Mouse (Mus musculus): ENCODE results near the gene Sh3rf3. TPM values are rescaled to one million over a fixed set of nuclear protein-coding genes. Genes with fewer than 3 reads are reported as not detected.

Gene Sh3rf3
- polyA plus RNA-seq, 1 experiment from 2014 or later, result not detected

DNA sequence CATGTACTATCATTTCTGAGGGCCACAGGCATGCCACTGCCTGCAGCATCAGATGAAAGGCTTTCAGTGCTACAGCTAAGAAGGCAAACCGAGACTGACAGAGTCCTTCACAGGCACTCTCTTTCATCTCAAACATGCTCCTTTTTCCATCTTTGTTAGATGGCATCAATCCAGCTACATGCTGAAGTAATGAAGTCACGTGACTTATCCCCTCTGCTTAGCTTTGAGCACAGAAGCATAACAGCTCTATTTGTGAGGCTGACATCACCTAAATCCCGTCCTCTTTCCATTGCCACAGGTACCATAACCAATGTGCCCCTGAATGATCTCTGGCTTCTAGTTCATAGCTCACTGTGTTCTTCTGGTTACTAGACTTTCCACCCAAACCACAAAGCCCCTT is 357.9 kb downstream of the Sh3rf3 start:
- Histone ChIP-seq H3K4me3 (no peak overlapping the region), H3K4me1 (peaks cover 10% of the 10 kb centered on the region), H3K27me3 (replicated peaks) (no peaks in the 10 kb centered on the region), H3K9me3 (replicated peaks) (no peaks in the 10 kb centered on the region), H3K9ac (no peak overlapping the region), H3K27ac (no peak overlapping the region), H3K4me2 (no peak overlapping the region), H3K36me3 (0 out of 2 replicates have a peak, but pooled peaks cover 3% of the 10 kb centered on the region)
- WGBS (ENCODE audit: insufficient replicate concordance), result 54% methylated on average over 3 of the region's 3 CpGs
- no peak for ATAC-seq

DNA sequence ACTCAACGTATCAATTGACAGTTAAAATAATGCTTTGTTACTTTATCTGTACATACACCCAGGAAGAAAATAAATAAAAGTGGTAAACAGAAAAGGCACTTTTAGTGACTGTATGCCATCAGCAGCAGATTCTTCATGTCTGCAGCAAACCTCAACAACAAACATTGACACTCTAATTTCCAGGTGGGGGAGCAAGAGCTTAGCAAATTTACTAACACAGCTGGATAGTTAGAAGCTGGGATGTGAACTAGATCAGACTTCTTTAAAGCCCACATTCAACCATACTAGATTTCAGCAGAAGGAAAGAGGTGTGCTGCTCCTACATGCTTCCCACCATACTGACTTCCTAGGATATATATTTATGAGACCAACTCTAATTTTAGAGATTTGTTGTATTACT is 359.4 kb downstream of the Sh3rf3 start:
- H3K36me3 ChIP-seq, result no peaks in the 10 kb centered on the region
- H3K9me3 ChIP-seq (replicated peaks), result no peaks in the 10 kb centered on the region
- no peak for ATAC-seq
- no peak overlapping the region for H3K4me3 ChIP-seq
- H3K27me3 ChIP-seq (replicated peaks), result no peaks in the 10 kb centered on the region
- WGBS (ENCODE audit: insufficient replicate concordance), result 68% methylated on average over 1 of the region's 1 CpGs
- H3K9ac ChIP-seq, result no peak overlapping the region
- peaks cover 5% of the 10 kb centered on the region; the same call in 1 of the 2 replicates for H3K4me1 ChIP-seq
- H3K27ac ChIP-seq, result no peak overlapping the region
- H3K4me2 ChIP-seq, result no peak overlapping the region

DNA sequence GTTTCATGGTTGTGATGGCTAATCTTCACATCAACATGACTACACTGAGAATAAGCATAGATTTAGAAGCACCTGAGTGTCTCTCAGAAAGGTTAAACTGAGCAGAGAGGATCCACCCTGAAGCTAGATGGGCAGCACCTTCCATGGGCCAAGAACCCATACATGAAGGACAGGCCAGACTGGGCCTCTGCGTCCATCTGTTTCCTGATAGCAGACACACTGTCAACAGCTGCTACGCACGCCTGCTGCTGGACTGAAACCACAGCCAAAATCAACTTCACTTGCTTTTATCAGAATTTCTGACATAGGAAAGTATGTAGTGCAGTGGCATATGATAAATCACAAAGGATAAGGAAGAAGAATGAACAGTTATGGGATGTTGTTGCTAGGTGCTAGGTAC is 366.5 kb downstream of the Sh3rf3 start:
- H3K4me2 ChIP-seq, result no peak overlapping the region
- H3K9ac ChIP-seq, result no peak overlapping the region
- no peak overlapping the region for H3K27ac ChIP-seq
- H3K4me1 ChIP-seq, result no peaks in the 10 kb centered on the region
- no peak overlapping the region for H3K4me3 ChIP-seq
- WGBS (ENCODE audit: insufficient replicate concordance), result 42% methylated on average over 3 of the region's 3 CpGs
- H3K27me3 ChIP-seq (replicated peaks), result no peaks in the 10 kb centered on the region
- ATAC-seq, result no peak
- no peaks in the 10 kb centered on the region for H3K9me3 ChIP-seq (replicated peaks)
- no peaks in the 10 kb centered on the region for H3K36me3 ChIP-seq

DNA sequence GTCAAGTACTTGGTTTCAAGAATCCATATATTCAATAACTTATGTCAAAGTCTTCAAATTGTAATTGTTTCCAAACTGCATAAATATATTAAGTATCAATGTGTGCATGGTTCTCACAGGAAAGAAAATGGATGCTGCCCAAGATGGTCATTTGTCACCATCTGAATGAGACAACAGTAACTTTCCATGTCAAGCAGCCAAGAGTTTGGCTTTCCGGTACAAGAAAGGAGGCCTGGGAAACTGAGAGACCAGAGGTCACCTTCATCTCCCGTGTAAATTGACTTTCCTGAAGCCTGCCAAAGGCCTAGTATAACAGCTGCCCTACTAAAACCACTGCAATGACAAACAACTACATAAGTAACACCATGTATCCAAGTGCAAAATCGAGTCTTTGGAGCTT is 369.1 kb downstream of the Sh3rf3 start:
- Histone ChIP-seq H3K9me3 (replicated peaks) (no peaks in the 10 kb centered on the region), H3K9ac (no peak overlapping the region), H3K27ac (no peak overlapping the region), H3K4me1 (no peaks in the 10 kb centered on the region), H3K27me3 (replicated peaks) (no peaks in the 10 kb centered on the region), H3K4me2 (no peak overlapping the region), H3K36me3 (no peaks in the 10 kb centered on the region), H3K4me3 (no peak overlapping the region)
- 51% methylated on average over 3 of the region's 3 CpGs for WGBS (ENCODE audit: insufficient replicate concordance)
- no peak for ATAC-seq

Small RNA genes within 50 kb of the gene (microRNA-seq; reads per million reads assigned to microRNA genes)
- gene Gm27672, result not detected

Other genes starting within 250 kb of the Sh3rf3 start
- gene Edar, start 137.7 kb upstream of the Sh3rf3 start, polyA plus RNA-seq (2016; fragmentation: Nextera tagmentation; extraction: Ambion mirVana), result 0.06 TPM in 1 of 2 replicates, not detected in the other
- gene Gm17542, start 95.1 kb upstream of the Sh3rf3 start, polyA plus RNA-seq (2016; fragmentation: Nextera tagmentation; extraction: Ambion mirVana), result not detected in 2 replicates